In the genomic region with DNA sequence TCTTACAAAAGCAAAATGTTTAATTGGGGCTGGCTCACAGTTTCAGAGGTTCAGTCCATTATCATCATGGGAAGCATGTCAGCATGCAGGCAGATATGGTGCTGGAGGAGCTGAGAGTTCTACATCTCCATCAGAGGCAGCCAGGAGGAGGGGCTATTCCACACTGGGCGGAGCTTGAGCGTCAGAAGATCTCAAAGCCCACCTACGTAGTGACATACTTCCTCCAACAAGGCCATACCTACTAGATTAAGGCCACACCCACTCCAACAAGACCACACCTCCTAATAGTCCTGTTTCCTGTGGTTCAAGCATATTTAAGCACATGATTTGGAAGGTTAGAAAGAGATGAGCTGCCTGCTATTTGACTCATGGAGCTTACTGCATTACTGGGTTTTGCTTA, we compare ENCODE assay signal across 18 mouse cellular contexts. TPM values are rescaled to one million over a fixed set of nuclear protein-coding genes. Genes with fewer than 3 reads are reported as not detected.
DNase-seq lines count a peak whose midpoint lies in the region; ATAC-seq lines count a peak whose summit lies in the region.
"Had no signal": no experiment of that assay in that cellular context is flagged by ENCODE, and none has a peak within 500 bp of the region (broad histone marks: within the 10 kb centered on the region; RNA-seq: fewer than 3 reads in every experiment).

No protein-coding gene starts in this region.

- DNase-seq in 416B (ENCODE audit: low read depth) (peak; percentile 3), A20 (ENCODE audit: low read depth, low spot score) (peak; percentile 9), ES-CJ7 (ENCODE audit: low read depth, low spot score) (peak; percentile 52), ZHBTc4 (ENCODE audit: low read depth, low spot score) (peak; percentile 62)
- DNase-seq in adrenal gland, postnatal 14 days = no peak
- no peak for DNase-seq in left cerebral cortex, adult 18-20 months (ENCODE audit: low spot score in 2 of 2)
- DNase-seq: adrenal gland, adult 2 months; adrenal gland, postnatal 10 days; adrenal gland, postnatal 36 days; cerebellum, adult 11-12 months; cerebellum, adult 2 months; cerebellum, adult 9-10 months; cerebellum, postnatal 10 days; cerebellum, postnatal 25 days; forebrain, postnatal 0 days had no signal

- ATAC-seq in monocyte, adult 5-6 weeks (replicated peaks; ENCODE audit: insufficient number of reproducible peaks, low FRiP score, low TSS enrichment, poor library complexity, severe bottlenecking) = no peak
- ATAC-seq: forebrain, embryonic 13.5 days; forebrain, embryonic 15.5 days; forebrain, postnatal 0 days had no signal

RNA-seq across cellular contexts. Expression of a gene that starts 25.5 kb away (rescaled TPM):
- total RNA-seq in adrenal gland, postnatal 14 days (2021) = 16.6 and 19.4 TPM in 2 replicates
- 1.6 TPM in 1 of 3 replicates, not detected in the others for total RNA-seq in monocyte, adult 5-6 weeks (2017)
- total RNA-seq in left cerebral cortex, adult 18-20 months (2021) = 100 to 1,000 TPM; 407 to 424 TPM

Comparison
In these comparisons a context has a peak if more than half of its experiments do, and no peak if none do; other contexts are left out.
1. DNase-seq: peak in 416B (single experiment), A20 (single experiment), ES-CJ7 (single experiment) and ZHBTc4 (single experiment); none in adrenal gland, postnatal 14 days (single experiment) and left cerebral cortex, adult 18-20 months (0 of 2).